Mouse (Mus musculus) erythroblast, embryonic 14.5 days (primary cell): ENCODE results near the gene Lrig1.

Experiments used
- GATA1 ChIP-seq: IDR thresholded peaks from 2 replicates; pipeline ENCODE4 v1.6.1; 2012; ENCODE audit warnings: low read length, inconsistent platforms, mixed read lengths
- TAL1 ChIP-seq: IDR thresholded peaks from 3 replicates; pipeline ENCODE4 v1.6.1; 2012; ENCODE audit warnings: low read length, inconsistent platforms, mixed read lengths

- TF ChIP-seq GATA1 (no peak), TAL1 (no peak)
Measured at GRCm38 (mm10) chr6:94707254-94707653, 7.3 kb upstream of the Lrig1 start.
